Mouse (Mus musculus): ENCODE data around the gene Pou2f2.

DNA sequence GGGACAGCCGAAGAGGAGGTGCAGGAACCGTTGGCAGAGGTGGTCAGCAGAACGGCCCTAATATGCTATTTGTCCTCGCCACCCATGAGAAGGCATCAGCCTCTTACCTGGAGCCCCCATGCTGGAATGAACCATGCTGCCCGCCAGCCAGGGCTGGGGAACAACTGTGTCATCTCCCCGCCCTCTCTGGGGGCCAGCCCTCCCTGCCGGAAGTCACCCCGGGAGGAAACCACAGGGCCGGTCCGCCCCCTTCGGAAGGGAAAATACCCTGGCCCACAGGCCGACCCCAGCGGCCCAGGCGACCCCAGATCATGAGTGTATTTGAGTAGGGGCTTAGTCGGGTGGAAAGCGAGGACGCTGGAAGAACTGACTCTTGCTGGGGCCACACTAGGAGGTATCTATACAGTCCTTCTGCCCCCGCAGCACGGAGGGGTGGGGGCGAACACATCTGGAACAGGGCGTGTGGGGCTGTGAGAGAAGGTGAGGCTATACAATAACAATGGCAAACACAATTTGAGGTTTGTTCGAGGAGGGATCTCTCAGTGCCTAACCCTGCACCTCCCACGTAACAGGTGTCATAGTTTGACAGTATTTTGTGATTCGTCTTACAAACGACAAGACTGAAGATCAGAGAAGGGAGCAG, 47.1 kb downstream of the Pou2f2 start:
- TF ChIP-seq POLR2A (IDR thresholded peaks at IDR 0.05; ENCODE audit: borderline replicate concordance, extremely low read depth, low read depth, low read length) (no peak), CTCF (IDR thresholded peaks at IDR 0.05; ENCODE audit: insufficient read depth, low read length) (no peak)

All from lung, adult 2 months (tissue).